Mouse (Mus musculus) stomach, embryonic 14.5 days (tissue): ENCODE results near the gene Casq1. TPM values are rescaled to one million over a fixed set of nuclear protein-coding genes. Genes with fewer than 3 reads are reported as not detected.
"Not testable (repeated sequence)": the region's sequence is repeated elsewhere in the genome, so short reads cannot be mapped to it uniquely, and the experiment has no call there.

Experiments used
- ATAC-seq: fragments of 200-750 bp; cut with Nextera tagmentation; 2 replicates; pipeline ENCODE4 v1.8.0; 2017; ENCODE audit warnings: low read depth, moderate TSS enrichment; ENCODE audit not compliant: insufficient number of reproducible peaks, insufficient read depth, low FRiP score
- H3K27ac ChIP-seq: fragments of 300-500 bp; sonication (generic); 2 replicates; pipeline ENCODE4 v1.5.1; 2014; ENCODE audit warnings: mild to moderate bottlenecking, low read length, moderate library complexity, mixed read lengths
- H3K27me3 ChIP-seq: fragments of 300-500 bp; sonication (generic); 2 replicates; pipeline ENCODE4 v1.6.1; 2014; ENCODE audit warnings: low read length, control low read depth, mixed read lengths; ENCODE audit not compliant: control insufficient read depth, insufficient read depth
- H3K36me3 ChIP-seq: fragments of 300-500 bp; sonication (generic); 2 replicates; pipeline ENCODE4 v1.6.1; 2014; ENCODE audit warnings: mild to moderate bottlenecking, control low read depth, low read length, moderate library complexity, mixed read lengths; ENCODE audit not compliant: control insufficient read depth, insufficient read depth
- H3K4me1 ChIP-seq: fragments of 300-500 bp; sonication (generic); 2 replicates; pipeline ENCODE4 v1.6.1; 2014; ENCODE audit warnings: low read length, control low read depth, mixed read lengths; ENCODE audit not compliant: control insufficient read depth, insufficient read depth
- H3K4me2 ChIP-seq: fragments of 300-500 bp; sonication (generic); replicated peaks from 2 replicates; pipeline ENCODE4 v1.6.1; 2014; ENCODE audit warnings: low read depth, low read length, control low read depth
- H3K4me3 ChIP-seq: fragments of 300-500 bp; sonication (generic); 2 replicates; pipeline ENCODE4 v1.5.1; 2014; ENCODE audit warnings: low read depth, low read length, control low read depth
- H3K9ac ChIP-seq: fragments of 300-500 bp; sonication (generic); replicated peaks from 2 replicates; pipeline ENCODE4 v1.6.1; 2014; ENCODE audit warnings: low read depth, mild to moderate bottlenecking, control low read depth, low read length, moderate library complexity, mixed read lengths
- H3K9me3 ChIP-seq: fragments of 300-500 bp; sonication (generic); 2 replicates; pipeline ENCODE4 v1.6.1; 2016; ENCODE audit warnings: low read depth, low read length, control low read depth; ENCODE audit not compliant: control insufficient read depth
- WGBS: fragments of 180-500 bp; shearing (Covaris S2); extraction: QIAGEN DNeasy Blood & Tissue Kit; methylation state at CpG from one replicate; pipeline ENCODE4 v1.1.7; 2014; 5-methylcytosine and 5-hydroxymethylcytosine counted together
- polyA plus RNA-seq: library from polyadenylated mRNA; unstranded; fragments of >200 nt; fragmentation: Nextera tagmentation; extraction: Ambion mirVana; gene quantifications from 2 replicates; pipeline ENCODE4 v1.2.1, GENCODE M21; 2014

Casq1 gene
- polyA plus RNA-seq, result 13.6 and 13.8 TPM in 2 replicates

DNA sequence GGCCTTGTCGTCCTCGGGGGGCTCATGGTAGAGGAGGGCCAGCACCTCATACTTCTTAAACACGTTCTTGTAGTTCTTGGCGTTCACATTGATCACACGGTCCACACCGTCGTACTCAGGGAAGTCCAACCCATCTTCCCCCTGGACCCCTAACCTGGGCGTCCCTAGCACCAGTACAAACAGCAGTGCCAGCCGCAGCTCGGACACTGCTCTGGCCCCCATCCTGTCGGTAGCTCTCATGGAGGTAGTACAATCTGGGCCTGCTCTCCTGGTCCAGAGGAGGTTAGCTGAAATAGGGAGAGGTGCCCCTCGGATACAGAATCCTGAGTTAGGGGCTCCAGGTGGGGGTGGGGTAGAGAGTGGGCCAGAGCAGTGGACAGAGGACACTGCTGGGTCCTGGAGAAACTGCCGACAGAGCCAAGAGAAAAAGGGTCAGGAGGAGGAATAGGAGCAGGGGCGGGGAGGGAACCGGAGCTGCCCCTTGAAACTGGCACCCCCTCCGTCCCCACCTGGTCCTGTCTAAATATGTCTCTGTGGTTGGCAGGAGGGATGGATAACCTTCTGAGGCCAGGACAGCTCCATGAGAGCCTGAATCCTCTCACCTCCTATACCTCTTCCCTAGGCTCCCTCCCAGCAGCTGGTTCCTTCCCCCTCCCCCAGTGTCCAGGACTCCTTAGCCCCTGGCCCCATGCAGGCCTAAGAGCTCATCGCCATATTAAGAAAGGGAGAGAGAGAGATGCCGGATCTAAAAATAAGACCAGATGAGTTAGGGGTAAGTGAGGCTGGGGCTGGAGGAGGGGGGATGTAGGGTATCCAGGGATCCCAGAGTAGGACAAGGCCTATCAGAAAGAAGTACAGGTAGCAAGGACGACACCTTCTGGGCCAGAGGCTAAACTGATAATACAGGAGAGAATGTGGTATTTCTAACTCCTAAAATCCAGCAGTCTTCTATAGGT lies at the start of gene Casq1:
Gene Casq1 (minus strand): TSS at position 418 of the 956 bp plus-strand sequence.
- H3K4me3 ChIP-seq, result no peak within 1 kb of the TSS
- H3K27me3 ChIP-seq, result no peaks in the 10 kb centered on the region
- ATAC-seq, result no peak
- 84% methylated on average over 19 of the region's 19 CpGs for WGBS
- peaks cover 34% of the 10 kb centered on the region for H3K4me1 ChIP-seq
- H3K9ac ChIP-seq, result no peak within 1 kb of the TSS
- no peaks in the 10 kb centered on the region for H3K36me3 ChIP-seq
- H3K4me2 ChIP-seq, result no peak within 1 kb of the TSS
- no peaks in the 10 kb centered on the region for H3K9me3 ChIP-seq
- H3K27ac ChIP-seq, result peak within 1 kb of the TSS; percentile 74

DNA sequence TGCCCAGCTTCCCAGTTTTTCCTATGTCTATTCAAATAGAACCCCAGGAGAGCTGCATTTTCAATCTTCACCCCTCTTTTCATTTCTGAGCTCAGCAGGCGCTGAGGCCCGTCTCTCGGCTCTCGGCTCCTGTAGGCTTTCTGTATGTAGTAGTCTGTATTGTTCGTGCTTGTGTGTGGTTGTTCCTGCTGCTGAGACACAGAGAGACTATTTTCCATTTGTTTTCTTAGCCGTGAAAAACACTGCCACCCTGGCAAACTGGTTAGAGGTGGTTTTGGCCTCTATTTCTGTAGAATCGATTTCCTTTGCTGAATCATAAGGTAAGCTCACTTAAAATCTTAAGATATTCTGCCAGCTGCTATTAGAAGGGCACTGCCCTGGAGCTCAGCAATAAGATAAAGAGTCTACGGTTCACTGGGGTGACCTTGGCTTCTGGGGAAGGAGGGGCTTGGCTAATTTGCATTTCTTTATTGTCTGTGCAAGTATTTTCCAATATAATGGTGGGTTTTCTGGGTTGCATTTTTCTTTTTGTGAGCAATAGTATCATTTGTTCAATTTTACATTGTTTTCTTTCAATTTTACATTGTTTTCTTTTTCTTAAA lies 41.9 kb upstream of the Casq1 start, which contains the start of gene Igsf8:
Gene Igsf8 (plus strand): TSS at position 165 of the 602 bp plus-strand sequence.
- 65% methylated on average over 8 of the region's 8 CpGs for WGBS
- no peaks in the 10 kb centered on the region; the same call in 1 of the 2 replicates for H3K9me3 ChIP-seq
- no peak for ATAC-seq

DNA sequence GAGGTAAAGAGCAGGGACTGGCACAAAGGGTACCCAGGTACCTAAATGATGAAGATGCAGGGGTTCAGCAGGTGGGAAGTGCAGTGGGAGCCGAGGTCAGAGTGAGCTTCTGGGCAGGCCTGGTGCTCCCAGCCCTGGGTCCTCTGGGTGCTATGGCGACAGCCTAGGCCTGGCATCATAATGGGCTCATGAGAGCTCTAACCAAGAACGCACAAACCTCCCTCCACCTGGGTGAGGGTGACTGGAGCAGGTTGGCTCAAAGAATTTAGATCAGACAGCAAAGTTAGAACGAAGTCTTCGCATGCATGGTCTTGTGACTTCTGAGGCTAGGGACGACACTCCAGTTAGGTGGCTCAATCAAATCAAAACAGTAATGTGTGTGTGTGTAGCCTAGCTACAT lies 38.6 kb upstream of the Casq1 start, which contains the start of gene Atp1a4:
Gene Atp1a4 (minus strand): TSS at position 101 of the 400 bp plus-strand sequence.
- Histone ChIP-seq H3K4me3 (no peak within 1 kb of the TSS), H3K27me3 (no peaks in the 10 kb centered on the region), H3K4me1 (no peaks in the 10 kb centered on the region), H3K27ac (no peak within 1 kb of the TSS), H3K9me3 (no peaks in the 10 kb centered on the region), H3K36me3 (no peaks in the 10 kb centered on the region), H3K4me2 (no peak within 1 kb of the TSS), H3K9ac (no peak within 1 kb of the TSS)
- ATAC-seq, result no peak
- WGBS, result 90% methylated on average over 6 of the region's 6 CpGs

More for the DNA sequence above, 41.9 kb upstream of the Casq1 start, which contains the start of gene Igsf8:
- Histone ChIP-seq H3K4me2 (no peak within 1 kb of the TSS), H3K4me3 (no peak within 1 kb of the TSS), H3K36me3 (no peaks in the 10 kb centered on the region), H3K4me1 (no peaks in the 10 kb centered on the region), H3K27me3 (no peaks in the 10 kb centered on the region), H3K9ac (no peak within 1 kb of the TSS), H3K27ac (no peak within 1 kb of the TSS)

DNA sequence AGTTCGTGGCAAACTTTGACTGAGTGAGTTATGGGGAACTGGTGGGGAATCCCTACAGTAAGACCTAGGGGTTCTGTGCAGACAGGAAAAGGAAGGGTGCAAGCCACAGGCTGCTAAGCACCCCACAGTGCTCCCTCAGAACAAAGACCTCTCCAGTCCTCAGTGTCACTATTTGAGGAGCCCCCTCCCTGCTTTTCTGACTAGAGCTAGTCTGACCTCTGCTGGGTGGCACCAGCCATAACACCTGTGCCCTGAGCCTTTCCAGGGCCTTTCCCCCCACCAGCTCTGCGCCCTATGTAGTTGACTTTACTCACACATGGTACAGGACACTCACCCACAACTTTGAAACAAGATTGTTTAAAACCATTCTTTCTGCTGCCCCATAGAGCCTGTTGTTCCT lies 28.0 kb upstream of the Casq1 start:
- no peak overlapping the region for H3K27ac ChIP-seq
- WGBS, result 48% methylated on average over 2 of the region's 2 CpGs
- H3K4me1 ChIP-seq, result no peaks in the 10 kb centered on the region
- no peaks in the 10 kb centered on the region for H3K27me3 ChIP-seq
- no peaks in the 10 kb centered on the region for H3K9me3 ChIP-seq
- no peaks in the 10 kb centered on the region for H3K36me3 ChIP-seq
- H3K9ac ChIP-seq, result no peak overlapping the region
- ATAC-seq, result peak; percentile 33; the same call in 1 of the 2 replicates
- no peak overlapping the region for H3K4me3 ChIP-seq
- no peak overlapping the region for H3K4me2 ChIP-seq

DNA sequence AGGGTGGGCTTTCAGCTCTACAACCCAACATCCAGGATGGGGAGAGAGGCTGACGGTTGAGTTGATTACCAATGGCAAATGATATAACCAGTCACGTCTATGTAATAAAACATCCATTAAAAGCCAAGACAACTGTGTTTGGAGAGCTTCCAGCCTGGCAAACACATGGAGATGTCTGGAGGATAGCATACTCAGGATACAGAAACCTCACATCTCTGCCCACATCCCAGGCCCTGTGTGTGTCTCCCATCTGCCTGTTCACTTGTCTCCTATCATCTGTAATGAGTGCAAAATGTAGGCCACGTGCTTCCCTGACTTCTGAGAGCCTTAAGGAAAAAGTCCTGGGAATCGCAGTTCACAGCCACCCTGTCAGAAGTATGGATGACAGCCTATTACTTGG lies 27.5 kb upstream of the Casq1 start:
- Histone ChIP-seq H3K27me3 (no peaks in the 10 kb centered on the region), H3K9me3 (no peaks in the 10 kb centered on the region), H3K4me3 (no peak overlapping the region), H3K9ac (no peak overlapping the region), H3K4me2 (no peak overlapping the region), H3K36me3 (no peaks in the 10 kb centered on the region), H3K4me1 (no peaks in the 10 kb centered on the region), H3K27ac (no peak overlapping the region)
- WGBS, result 72% methylated on average over 4 of the region's 4 CpGs
- no peak for ATAC-seq

DNA sequence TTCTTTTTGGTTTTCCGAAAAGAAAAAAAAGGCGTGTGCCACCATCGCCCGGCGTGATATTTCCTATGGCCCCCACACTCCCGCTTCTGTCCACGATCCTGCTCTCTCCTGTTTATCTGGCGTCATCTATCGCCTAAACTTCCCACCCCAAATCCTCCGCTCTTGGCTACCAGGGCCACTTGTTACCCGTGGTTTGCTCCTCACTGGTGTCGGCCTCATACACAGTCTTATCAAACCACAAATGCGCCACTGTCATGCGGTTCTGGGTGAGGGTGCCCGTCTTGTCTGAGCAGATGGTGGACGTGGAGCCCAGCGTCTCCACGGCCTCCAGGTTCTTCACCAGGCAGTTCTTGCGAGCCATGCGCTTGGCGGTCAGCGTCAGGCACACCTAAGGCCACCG lies 25.0 kb upstream of the Casq1 start:
- H3K4me2 ChIP-seq, result peak overlapping the region; percentile 10; the same call in 1 of the 2 replicates
- not testable (repeated sequence) for H3K9me3 ChIP-seq, ATAC-seq, H3K9ac ChIP-seq, H3K27ac ChIP-seq, H3K4me1 ChIP-seq, H3K36me3 ChIP-seq, H3K4me3 ChIP-seq, H3K27me3 ChIP-seq
- 34% methylated on average over 23 of the region's 23 CpGs for WGBS

DNA sequence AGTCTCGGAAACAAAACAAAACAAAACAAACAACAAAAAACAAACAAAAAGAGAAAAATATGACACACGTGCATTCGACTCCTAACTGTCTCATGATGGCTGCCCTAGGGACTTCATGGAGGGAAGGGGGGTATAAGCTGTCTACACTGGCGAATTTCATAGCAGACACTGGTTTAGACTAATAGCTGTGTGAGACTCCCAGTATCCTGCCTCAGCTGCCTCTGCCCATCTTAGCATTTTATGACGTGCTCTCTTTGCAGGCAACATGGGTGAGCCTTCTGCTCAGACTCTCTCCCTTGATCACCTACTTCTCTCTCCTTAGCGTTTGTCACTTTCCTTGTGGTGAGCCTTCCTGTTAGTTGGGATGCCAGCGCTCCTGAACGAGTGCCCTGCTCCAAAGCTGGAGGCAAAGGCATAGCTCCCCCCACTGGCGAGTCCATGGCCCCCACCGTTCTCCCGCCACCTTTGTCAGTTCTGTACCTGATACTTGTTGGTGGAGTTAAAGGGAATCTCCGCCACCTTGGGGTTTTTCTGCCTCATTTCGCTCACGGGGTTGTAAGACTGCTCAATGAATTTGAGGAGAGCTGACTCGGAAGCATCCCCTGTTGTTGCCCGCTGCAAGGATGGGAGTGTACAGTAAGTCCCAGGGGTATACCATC lies 24.0 kb upstream of the Casq1 start:
- 22% methylated on average over 16 of the region's 16 CpGs for WGBS
- H3K4me2 ChIP-seq, result peak overlapping the region; percentile 10; the same call in 1 of the 2 replicates
- H3K27me3 ChIP-seq, result no peaks in the 10 kb centered on the region
- H3K4me3 ChIP-seq, result no peak overlapping the region
- no peaks in the 10 kb centered on the region for H3K36me3 ChIP-seq
- H3K4me1 ChIP-seq, result no peaks in the 10 kb centered on the region
- no peaks in the 10 kb centered on the region for H3K9me3 ChIP-seq
- no peak overlapping the region for H3K27ac ChIP-seq
- H3K9ac ChIP-seq, result no peak overlapping the region
- no peak for ATAC-seq

DNA sequence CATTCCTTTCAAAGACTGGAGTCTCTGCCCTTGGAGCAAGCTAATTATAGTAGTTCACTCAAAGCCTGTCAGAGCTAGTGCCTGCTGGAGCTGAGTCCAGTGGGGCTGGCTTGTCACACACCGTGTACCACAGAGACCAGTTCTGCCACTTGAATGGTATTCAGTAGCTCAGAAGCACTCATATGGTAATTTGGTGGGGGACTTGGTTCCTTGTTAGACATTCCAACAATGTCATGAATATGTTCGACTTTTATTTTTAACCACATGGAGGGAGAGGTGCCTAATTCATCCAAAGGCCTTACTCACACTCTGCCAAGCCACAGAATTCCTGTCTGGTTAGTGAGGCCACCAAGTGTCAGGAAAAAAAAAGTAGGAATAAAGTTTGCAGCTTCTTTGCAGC lies 22.7 kb upstream of the Casq1 start:
- Histone ChIP-seq H3K4me3 (no peak overlapping the region), H3K4me1 (no peaks in the 10 kb centered on the region), H3K4me2 (no peak overlapping the region), H3K27me3 (no peaks in the 10 kb centered on the region), H3K9me3 (no peaks in the 10 kb centered on the region), H3K27ac (no peak overlapping the region), H3K9ac (no peak overlapping the region), H3K36me3 (no peaks in the 10 kb centered on the region)
- 54% methylated on average over 2 of the region's 2 CpGs for WGBS
- ATAC-seq, result no peak
